Mouse (Mus musculus): ENCODE measurements around the gene Fip1l1. TPM values are rescaled to one million over a fixed set of nuclear protein-coding genes. Genes with fewer than 3 reads are reported as not detected.

Fip1l1 gene
- total and polyA plus RNA-seq, 3 experiments, result 40.4 to 113 (median 68.3) TPM

DNA sequence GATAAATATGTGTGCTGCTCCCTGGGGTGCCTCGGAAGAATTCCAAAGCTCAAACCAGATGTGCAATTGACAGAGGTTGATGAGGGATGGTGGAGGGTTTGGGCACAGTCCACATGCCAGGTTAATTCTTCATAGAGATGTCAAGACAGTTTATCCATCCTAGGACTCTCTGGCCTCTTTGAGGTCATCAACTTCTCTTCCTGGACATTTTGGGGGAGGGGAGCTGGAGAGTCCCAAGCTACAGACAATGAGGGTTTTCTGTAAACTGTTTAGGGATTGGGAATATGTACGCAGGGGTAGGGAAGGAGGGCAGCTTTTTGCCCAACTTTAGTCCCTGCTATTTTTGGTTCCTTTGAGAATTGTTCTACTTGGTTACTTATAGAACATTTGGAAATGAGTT is 107.0 kb downstream of the Fip1l1 start:
- no peaks in the 10 kb centered on the region for H3K36me3 ChIP-seq (ENCODE audit: control insufficient read depth in 1 of 2, insufficient read depth in 2 of 2, low read length in 2 of 2)
- H3K27me3 ChIP-seq (ENCODE audit: control insufficient read depth in 1 of 2, insufficient read depth in 2 of 2, low read length in 2 of 2), result peaks cover 13 to 14% of the 10 kb centered on the region in 2 experiments
- DNase-seq (ENCODE audit: low read depth, low spot score), result no peak
- H3K4me3 ChIP-seq (ENCODE audit: control insufficient read depth in 1 of 2, insufficient read depth in 1 of 2, low read depth in 2 of 2, low read length in 2 of 2), result no peak overlapping the region
- no peak for TF ChIP-seq TBP (IDR thresholded peaks at IDR 0.05; ENCODE audit: low read depth, low read length)
- TF ChIP-seq ZC3H11A (IDR thresholded peaks at IDR 0.05; ENCODE audit: low read depth, low read length), result no peak
- TF ChIP-seq USF1 (IDR thresholded peaks at IDR 0.05; ENCODE audit: low read depth, low read length), result no peak
- no peak for TF ChIP-seq ZMIZ1 (IDR thresholded peaks at IDR 0.05; ENCODE audit: low read depth, low read length)
- H3K79me2 ChIP-seq (ENCODE audit: control insufficient read depth, insufficient read depth, low read length, poor library complexity), result no peaks in the 10 kb centered on the region
- H3K9me3 ChIP-seq (replicated peaks; ENCODE audit: insufficient read depth, low read length), result no peaks in the 10 kb centered on the region
- no peaks in the 10 kb centered on the region for H3K4me1 ChIP-seq (ENCODE audit: control insufficient read depth in 1 of 2, insufficient read depth in 2 of 2, low read length in 2 of 2)
- no peak overlapping the region for H3K9ac ChIP-seq (ENCODE audit: control insufficient read depth, low read depth, low read length, poor library complexity, severe bottlenecking)
- no peak overlapping the region for H3K27ac ChIP-seq (ENCODE audit: control insufficient read depth, low read depth, low read length)

DNA sequence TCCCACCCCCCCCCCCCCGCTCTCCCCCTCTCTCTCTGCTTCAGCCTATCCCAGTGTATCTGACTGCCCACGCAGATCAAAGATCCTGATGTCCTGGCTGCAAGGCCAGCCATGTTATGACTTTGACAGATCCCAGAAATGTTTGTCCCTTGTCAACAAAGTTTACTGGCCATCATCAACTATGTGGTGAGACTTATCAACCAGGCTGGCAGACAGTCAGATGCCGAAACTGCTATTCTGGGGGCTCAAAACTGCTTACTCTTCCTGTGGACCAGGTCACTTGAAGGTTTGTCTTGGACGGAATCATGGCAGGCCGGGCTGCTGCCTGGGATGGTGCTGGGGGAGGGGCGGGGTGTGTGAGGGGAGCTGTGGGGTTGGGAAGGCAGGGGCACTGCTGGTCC is 112.3 kb downstream of the Fip1l1 start:
- H3K36me3 ChIP-seq (ENCODE audit: control insufficient read depth in 1 of 2, insufficient read depth in 2 of 2, low read length in 2 of 2), result no peaks in the 10 kb centered on the region
- no peaks in the 10 kb centered on the region for H3K9me3 ChIP-seq (replicated peaks; ENCODE audit: insufficient read depth, low read length)
- peaks cover 17% of the 10 kb centered on the region in 2 experiments for H3K27me3 ChIP-seq (ENCODE audit: control insufficient read depth in 1 of 2, insufficient read depth in 2 of 2, low read length in 2 of 2)
- no peaks in the 10 kb centered on the region for H3K4me1 ChIP-seq (ENCODE audit: control insufficient read depth in 1 of 2, insufficient read depth in 2 of 2, low read length in 2 of 2)
- no peak overlapping the region for H3K4me3 ChIP-seq (ENCODE audit: control insufficient read depth in 1 of 2, insufficient read depth in 1 of 2, low read depth in 2 of 2, low read length in 2 of 2)
- no peaks in the 10 kb centered on the region for H3K79me2 ChIP-seq (ENCODE audit: control insufficient read depth, insufficient read depth, low read length, poor library complexity)
- H3K27ac ChIP-seq (ENCODE audit: control insufficient read depth, low read depth, low read length), result no peak overlapping the region
- TF ChIP-seq ETS1 (IDR thresholded peaks at IDR 0.05; ENCODE audit: low read depth, low read length), result no peak
- no peak for TF ChIP-seq ELF1 (IDR thresholded peaks at IDR 0.05; ENCODE audit: low read depth, low read length)
- no peak for TF ChIP-seq TAL1 (IDR thresholded peaks at IDR 0.05; ENCODE audit: low read length)
- no peak for TF ChIP-seq EP300 (IDR thresholded peaks at IDR 0.05; ENCODE audit: low read depth in 1 of 2, low read length in 2 of 2)
- TF ChIP-seq POLR2AphosphoS5 (IDR thresholded peaks at IDR 0.05; ENCODE audit: borderline replicate concordance, low read depth, low read length), result no peak
- no peak for TF ChIP-seq NRF1 (IDR thresholded peaks at IDR 0.05; ENCODE audit: insufficient read depth, low read depth, low read length, poor library complexity, severe bottlenecking)
- no peak for TF ChIP-seq ZC3H11A (IDR thresholded peaks at IDR 0.05; ENCODE audit: low read depth, low read length)
- no peak for TF ChIP-seq E2F4 (IDR thresholded peaks at IDR 0.05; ENCODE audit: borderline replicate concordance, low read depth, low read length)
- TF ChIP-seq MAX (IDR thresholded peaks at IDR 0.05; ENCODE audit: low read length), result no peak
- TF ChIP-seq TBP (IDR thresholded peaks at IDR 0.05; ENCODE audit: low read depth, low read length), result no peak
- TF ChIP-seq MAFK (IDR thresholded peaks at IDR 0.05; ENCODE audit: borderline replicate concordance, low read depth, low read length), result no peak
- TF ChIP-seq GABPA (IDR thresholded peaks at IDR 0.05; ENCODE audit: low read depth, low read length), result no peak
- TF ChIP-seq KAT2A (conservative IDR thresholded peaks at IDR 0.05; ENCODE audit: low read depth, low read length), result no peak
- no peak for DNase-seq (ENCODE audit: low read depth, low spot score)
- H3K9ac ChIP-seq (ENCODE audit: control insufficient read depth, low read depth, low read length, poor library complexity, severe bottlenecking), result no peak overlapping the region

Data from MEL (cell line).